Mouse (Mus musculus) bone marrow macrophage, adult 2 months (primary cell): ENCODE results near the gene Fads2. TPM values are rescaled to one million over a fixed set of nuclear protein-coding genes. Genes with fewer than 3 reads are reported as not detected.

Experiments
- H3K27ac ChIP-seq: 2 replicates; pipeline ENCODE4 v1.5.1; 2012; ENCODE audit warnings: low read depth, low read length; ENCODE audit not compliant: insufficient read depth
- H3K4me1 ChIP-seq: 2 replicates; pipeline ENCODE4 v1.6.1; 2012; ENCODE audit warnings: low read length; ENCODE audit not compliant: control insufficient read depth, insufficient read depth
- H3K4me3 ChIP-seq: 2 replicates; pipeline ENCODE4 v1.5.1; 2012; ENCODE audit warnings: mild to moderate bottlenecking, low read length, moderate library complexity; ENCODE audit not compliant: insufficient read depth
- CTCF ChIP-seq: IDR thresholded peaks from 2 replicates; pipeline ENCODE4 v1.5.1; 2012; ENCODE audit warnings: low read depth, mild to moderate bottlenecking, low read length, moderate library complexity
- POLR2A ChIP-seq: IDR thresholded peaks from 2 replicates; pipeline ENCODE4 v1.6.1; 2012; ENCODE audit warnings: mild to moderate bottlenecking, low read depth, low read length, borderline replicate concordance
- polyA plus RNA-seq: library from polyadenylated mRNA; stranded (reverse); fragments of >200 nt; gene quantifications from 2 replicates; pipeline ENCODE4 v1.2.4, GENCODE M21; 2012; ENCODE audit not compliant: missing spikeins, insufficient read depth, insufficient read length

Gene Fads2
- polyA plus RNA-seq, 1 experiment: 10.8 TPM

GRCm38 (mm10) chr19:10082105-10082504 lies 19.4 kb downstream of the Fads2 start:
- Histone ChIP-seq H3K27ac (no peak overlapping the region), H3K4me1 (no peaks in the 10 kb centered on the region), H3K4me3 (no peak overlapping the region)
- no peak for TF ChIP-seq CTCF
- no peak for TF ChIP-seq POLR2A

- Histone ChIP-seq H3K4me1 (no peaks in the 10 kb centered on the region), H3K27ac (no peak overlapping the region), H3K4me3 (no peak overlapping the region)
- TF ChIP-seq POLR2A: no peak
- no peak for TF ChIP-seq CTCF
Measured at GRCm38 (mm10) chr19:10080384-10080783, 21.2 kb downstream of the Fads2 start.

GRCm38 (mm10) chr19:10078392-10078791 lies 23.2 kb downstream of the Fads2 start:
- TF ChIP-seq CTCF: no peak
- TF ChIP-seq POLR2A: no peak
- Histone ChIP-seq H3K4me1 (no peaks in the 10 kb centered on the region), H3K27ac (no peak overlapping the region), H3K4me3 (no peak overlapping the region)

DNA sequence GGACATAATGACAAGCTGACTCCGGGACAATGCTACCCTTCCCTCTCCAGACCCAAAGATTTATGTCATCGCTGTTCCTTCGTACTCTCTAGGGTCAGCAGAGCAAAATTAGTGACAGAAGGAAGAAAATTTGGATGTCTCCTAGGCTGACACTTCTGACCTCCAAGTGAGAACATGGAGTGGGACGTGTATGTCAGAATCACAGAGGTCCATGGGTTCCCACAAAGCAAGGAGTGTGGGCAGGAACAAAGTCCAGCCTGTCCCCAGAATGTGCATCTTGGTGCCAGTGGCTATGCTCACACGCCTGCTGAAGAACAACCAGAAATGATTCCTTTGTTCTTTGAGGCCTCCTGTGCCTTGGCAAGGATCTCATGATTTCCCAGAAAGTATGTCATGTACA lies 28.4 kb downstream of the Fads2 start:
- TF ChIP-seq POLR2A: no peak
- no peak for TF ChIP-seq CTCF
- Histone ChIP-seq H3K27ac (no peak overlapping the region), H3K4me1 (no peaks in the 10 kb centered on the region), H3K4me3 (no peak overlapping the region)

GRCm38 (mm10) chr19:10071892-10072291 lies 29.7 kb downstream of the Fads2 start:
- no peak overlapping the region for H3K4me3 ChIP-seq
- TF ChIP-seq POLR2A (no peak), CTCF (no peak)
- no peaks in the 10 kb centered on the region for H3K4me1 ChIP-seq

GRCm38 (mm10) chr19:10071166-10071565 lies 30.4 kb downstream of the Fads2 start:
- no peak for TF ChIP-seq POLR2A
- TF ChIP-seq CTCF: no peak
- Histone ChIP-seq H3K27ac (no peak overlapping the region), H3K4me3 (no peak overlapping the region), H3K4me1 (no peaks in the 10 kb centered on the region)

More at GRCm38 (mm10) chr19:10071892-10072291, 29.7 kb downstream of the Fads2 start:
- H3K27ac ChIP-seq: no peak overlapping the region

GRCm38 (mm10) chr19:10070186-10070980 lies 31.2 kb downstream of the Fads2 start:
- Histone ChIP-seq H3K4me3 (no peak overlapping the region), H3K27ac (no peak overlapping the region), H3K4me1 (no peaks in the 10 kb centered on the region)
- no peak for TF ChIP-seq POLR2A
- no peak for TF ChIP-seq CTCF

DNA sequence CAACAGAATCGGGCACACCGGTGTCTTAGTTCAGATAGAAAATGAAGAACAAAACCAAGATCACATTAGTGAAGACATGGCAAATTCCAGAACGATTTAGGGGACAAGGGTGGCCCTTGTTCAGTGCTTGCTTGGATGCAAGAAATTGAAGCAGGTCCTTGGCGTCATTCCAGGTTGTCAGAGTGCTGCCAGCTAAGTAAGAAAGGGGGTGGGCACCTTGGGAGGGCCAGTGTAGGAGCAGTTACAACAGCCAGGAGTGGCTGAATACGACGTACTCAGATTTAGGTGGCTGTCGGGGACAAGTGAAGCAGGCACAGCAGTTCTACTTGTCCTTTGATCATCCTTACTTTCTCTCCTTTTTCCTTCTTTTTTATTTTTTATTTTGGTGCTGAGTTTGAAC lies 33.8 kb downstream of the Fads2 start:
- Histone ChIP-seq H3K27ac (no peak overlapping the region), H3K4me1 (peaks cover 7% of the 10 kb centered on the region), H3K4me3 (no peak overlapping the region)
- TF ChIP-seq POLR2A: no peak
- TF ChIP-seq CTCF: no peak

- Histone ChIP-seq H3K4me1 (peaks cover 7% of the 10 kb centered on the region), H3K27ac (no peak overlapping the region), H3K4me3 (no peak overlapping the region)
- TF ChIP-seq POLR2A (no peak), CTCF (no peak)
Measured at GRCm38 (mm10) chr19:10066502-10066901, 35.0 kb downstream of the Fads2 start.

DNA sequence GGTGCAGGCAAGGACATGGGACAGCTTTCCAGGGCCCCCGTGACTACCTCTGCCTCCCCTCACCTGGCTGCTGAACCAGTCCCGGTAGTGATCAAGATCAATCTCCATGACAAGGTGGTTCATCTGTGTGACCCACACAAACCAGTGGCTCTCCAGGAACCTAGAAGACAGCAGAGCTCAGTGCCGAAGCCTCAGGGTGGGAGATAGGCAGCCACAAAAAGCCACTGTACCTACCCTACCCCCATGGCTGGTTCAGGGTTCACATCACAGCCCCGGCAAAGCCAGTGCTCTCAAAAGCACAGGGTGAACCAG lies 35.4 kb downstream of the Fads2 start:
- no peak overlapping the region for H3K27ac ChIP-seq

More for the DNA sequence above, 35.4 kb downstream of the Fads2 start:
- Histone ChIP-seq H3K4me1 (peaks cover 7% of the 10 kb centered on the region), H3K4me3 (no peak overlapping the region)
- TF ChIP-seq CTCF (no peak), POLR2A (no peak)
